Mouse (Mus musculus) stomach, embryonic 16.5 days (tissue): ENCODE results near the gene Cdipt. TPM values are rescaled to one million over a fixed set of nuclear protein-coding genes. Genes with fewer than 3 reads are reported as not detected.

ENCODE experiments used
- polyA plus RNA-seq: library from polyadenylated mRNA; unstranded; fragments of >200 nt; fragmentation: Nextera tagmentation; extraction: Ambion mirVana; gene quantifications from 2 replicates; pipeline ENCODE4 v1.2.1, GENCODE M21; 2015

Gene Cdipt
- polyA plus RNA-seq, 1 experiment from 2014 or later: 110 TPM

Other genes with a start within 250 kb of the Cdipt start
- gene Mapk3, start 216.3 kb upstream of the Cdipt start, polyA plus RNA-seq: 94.8 and 109 TPM in 2 replicates
- gene Gdpd3, start 209.6 kb upstream of the Cdipt start, polyA plus RNA-seq: 11.1 and 15.4 TPM in 2 replicates
- gene Ypel3, start 199.0 kb upstream of the Cdipt start, polyA plus RNA-seq: 60.6 and 65.9 TPM in 2 replicates
- 0.27 and 0.47 TPM in 2 replicates for gene Tbx6, start 194.4 kb upstream of the Cdipt start, polyA plus RNA-seq
- gene Ppp4c, start 183.4 kb upstream of the Cdipt start, polyA plus RNA-seq: 180 and 192 TPM in 2 replicates
- gene Fam57b, start 178.2 kb upstream of the Cdipt start, polyA plus RNA-seq: 1.1 and 1.3 TPM in 2 replicates
- not detected in 2 replicates for gene 4930451I11Rik, start 144.3 kb upstream of the Cdipt start, polyA plus RNA-seq
- 0.89 TPM in 1 of 2 replicates, not detected in the other for gene Doc2a, start 128.5 kb upstream of the Cdipt start, polyA plus RNA-seq
- 22.9 and 24.4 TPM in 2 replicates for gene Hirip3, start 113.9 kb upstream of the Cdipt start, polyA plus RNA-seq
- gene Ino80e, start 113.5 kb upstream of the Cdipt start, polyA plus RNA-seq: 62.2 and 64.8 TPM in 2 replicates
- 40.1 and 43.3 TPM in 2 replicates for gene Taok2, start 91.2 kb upstream of the Cdipt start, polyA plus RNA-seq
- 30.2 and 34.1 TPM in 2 replicates for gene Tmem219, start 53.0 kb upstream of the Cdipt start, polyA plus RNA-seq
- 11.3 and 12.8 TPM in 2 replicates for gene Kctd13, start 47.0 kb upstream of the Cdipt start, polyA plus RNA-seq
- 0.18 and 0.45 TPM in 2 replicates for gene Asphd1, start 26.3 kb upstream of the Cdipt start, polyA plus RNA-seq
- 1.3 and 1.9 TPM in 2 replicates for gene Sez6l2, start 25.4 kb upstream of the Cdipt start, polyA plus RNA-seq
- gene Cdiptos, start 184 bp downstream of the Cdipt start, polyA plus RNA-seq: 1.5 and 2.1 TPM in 2 replicates
- 28.0 and 28.3 TPM in 2 replicates for gene Mvp, start 38.7 kb downstream of the Cdipt start, polyA plus RNA-seq
- 0.36 TPM in 1 of 2 replicates, not detected in the other for gene Pagr1b, start 40.6 kb downstream of the Cdipt start, polyA plus RNA-seq
- gene Pagr1a, start 41.4 kb downstream of the Cdipt start, polyA plus RNA-seq: 43.5 and 56.6 TPM in 2 replicates
- gene Gm42742, start 45.2 kb downstream of the Cdipt start, polyA plus RNA-seq: 31.1 and 39.0 TPM in 2 replicates
- 8.5 and 9.6 TPM in 2 replicates for gene Prrt2, start 45.3 kb downstream of the Cdipt start, polyA plus RNA-seq
- 23.2 and 27.9 TPM in 2 replicates for gene Maz, start 51.1 kb downstream of the Cdipt start, polyA plus RNA-seq
- 91.5 and 92.2 TPM in 2 replicates for gene Kif22, start 66.6 kb downstream of the Cdipt start, polyA plus RNA-seq
- gene Zg16, start 111.4 kb downstream of the Cdipt start, polyA plus RNA-seq: 29.5 and 61.7 TPM in 2 replicates
- 6.6 and 7.5 TPM in 2 replicates for gene AI467606, start 115.4 kb downstream of the Cdipt start, polyA plus RNA-seq
- gene Qprt, start 146.3 kb downstream of the Cdipt start, polyA plus RNA-seq: 4.7 and 4.8 TPM in 2 replicates
- 0.77 and 1.3 TPM in 2 replicates for gene Spn, start 161.9 kb downstream of the Cdipt start, polyA plus RNA-seq
- 43.7 and 47.7 TPM in 2 replicates for gene Cd2bp2, start 220.1 kb downstream of the Cdipt start, polyA plus RNA-seq
- 15.4 and 15.7 TPM in 2 replicates for gene Tbc1d10b, start 232.6 kb downstream of the Cdipt start, polyA plus RNA-seq
- 23.9 and 312 TPM in 2 replicates for gene Mylpf, start 233.0 kb downstream of the Cdipt start, polyA plus RNA-seq